Mouse (Mus musculus): ENCODE data around the gene Olfr1247. TPM values are rescaled to one million over a fixed set of nuclear protein-coding genes. Genes with fewer than 3 reads are reported as not detected.

Gene Olfr1247
- polyA plus RNA-seq (2014; fragmentation: Illumina TruSeq; extraction: RNeasy Lipid Tissue Mini Kit (QIAGEN cat#74804); ENCODE audit: low read depth, low replicate concordance) = not detected

DNA sequence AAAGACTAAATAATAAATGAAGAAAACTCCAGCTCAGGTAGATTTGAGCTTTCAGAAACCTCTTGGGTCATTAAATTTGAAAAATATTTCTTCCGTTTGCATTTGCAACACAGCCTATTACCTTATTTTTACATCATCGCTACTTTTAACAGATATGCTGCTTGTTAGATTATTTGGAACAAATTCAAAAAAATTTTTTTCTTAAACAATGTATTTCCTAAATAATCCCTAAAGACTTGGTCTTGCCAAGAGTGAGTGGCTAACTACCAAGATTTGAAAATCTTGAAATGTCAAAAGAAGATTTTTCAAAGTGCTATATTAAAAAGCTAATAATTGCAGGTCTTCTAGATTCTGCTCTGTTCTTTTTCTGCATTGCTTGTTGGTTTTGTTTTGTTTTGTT, at the start of gene Olfr1247:
TSS of gene Olfr1247 (minus strand) at position 101 of the 400 bp plus-strand sequence.

GRCm38 (mm10) chr2:89661367-89661766, 47.4 kb upstream of the Olfr1247 start, which contains the start of gene Olfr1250:
Olfr1250 (minus strand) TSS chr2:89661467.

GRCm38 (mm10) chr2:89634883-89635282, 21.0 kb upstream of the Olfr1247 start, which contains the start of gene Olfr1249:
Olfr1249 (minus strand) TSS chr2:89634983.

GRCm38 (mm10) chr2:89618145-89618544, 4.2 kb upstream of the Olfr1247 start, which contains the start of gene Olfr1248:
Olfr1248 (minus strand) TSS chr2:89618245.

DNA sequence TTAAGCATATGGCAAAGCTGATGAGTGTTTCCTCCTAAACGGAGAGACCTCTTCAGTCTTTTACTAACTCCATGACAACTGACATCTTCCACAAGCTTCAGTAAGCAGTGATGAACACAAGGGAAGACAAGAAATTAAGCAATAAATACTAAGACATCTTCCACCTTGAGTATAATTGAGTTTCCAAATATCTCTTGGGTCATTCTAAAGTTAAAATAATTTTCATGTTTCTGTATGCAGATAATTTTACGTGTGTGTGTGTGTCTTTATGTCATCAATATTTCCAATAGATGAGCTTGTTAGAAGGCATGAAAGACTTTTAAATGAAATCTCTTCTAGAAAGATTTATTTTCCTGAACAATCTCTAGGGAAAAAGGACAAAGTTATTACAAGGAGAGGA, 20.9 kb downstream of the Olfr1247 start, which contains the start of gene Olfr1246:
TSS of gene Olfr1246 (minus strand) at position 101 of the 400 bp plus-strand sequence.

DNA sequence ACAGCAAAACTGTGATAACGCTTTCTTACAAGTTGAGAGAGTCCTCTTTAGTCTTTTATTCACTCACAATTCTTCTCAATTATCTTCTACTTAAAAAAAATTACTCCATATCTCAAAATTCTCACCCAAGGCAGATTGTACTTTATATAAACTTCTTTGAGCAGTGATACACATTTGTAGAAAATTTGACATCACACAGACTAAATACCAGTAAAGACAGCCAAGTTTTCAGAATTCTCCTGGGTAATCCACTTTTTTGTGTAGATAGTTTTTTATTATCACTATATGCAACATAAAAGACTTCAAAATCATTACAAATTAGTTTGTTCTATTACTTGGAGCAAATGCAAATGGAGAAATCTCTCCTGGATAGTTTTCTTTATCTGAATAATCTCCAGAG, 35.6 kb downstream of the Olfr1247 start, which contains the start of gene Olfr1245:
TSS of gene Olfr1245 (minus strand) at position 101 of the 400 bp plus-strand sequence.

Other genes starting within 250 kb of the Olfr1247 start
- gene Olfr1234, start 249.3 kb downstream of the Olfr1247 start, polyA plus RNA-seq (2014; fragmentation: Illumina TruSeq; extraction: RNeasy Lipid Tissue Mini Kit (QIAGEN cat#74804); ENCODE audit: low read depth, low replicate concordance) = not detected
- gene Olfr1238, start 204.5 kb downstream of the Olfr1247 start, polyA plus RNA-seq (2014; fragmentation: Illumina TruSeq; extraction: RNeasy Lipid Tissue Mini Kit (QIAGEN cat#74804); ENCODE audit: low read depth, low replicate concordance) = not detected
- gene Olfr1239, start 193.7 kb downstream of the Olfr1247 start, polyA plus RNA-seq (2014; fragmentation: Illumina TruSeq; extraction: RNeasy Lipid Tissue Mini Kit (QIAGEN cat#74804); ENCODE audit: low read depth, low replicate concordance) = not detected
- not detected for gene Olfr1240, start 171.1 kb downstream of the Olfr1247 start, polyA plus RNA-seq (2014; fragmentation: Illumina TruSeq; extraction: RNeasy Lipid Tissue Mini Kit (QIAGEN cat#74804); ENCODE audit: low read depth, low replicate concordance)
- gene Olfr1241, start 127.0 kb downstream of the Olfr1247 start, polyA plus RNA-seq (2014; fragmentation: Illumina TruSeq; extraction: RNeasy Lipid Tissue Mini Kit (QIAGEN cat#74804); ENCODE audit: low read depth, low replicate concordance) = not detected
- gene Olfr1242, start 115.8 kb downstream of the Olfr1247 start, polyA plus RNA-seq (2014; fragmentation: Illumina TruSeq; extraction: RNeasy Lipid Tissue Mini Kit (QIAGEN cat#74804); ENCODE audit: low read depth, low replicate concordance) = not detected
- gene Olfr1243, start 82.6 kb downstream of the Olfr1247 start, polyA plus RNA-seq (2014; fragmentation: Illumina TruSeq; extraction: RNeasy Lipid Tissue Mini Kit (QIAGEN cat#74804); ENCODE audit: low read depth, low replicate concordance) = not detected
- gene Olfr1245, start 35.7 kb downstream of the Olfr1247 start, polyA plus RNA-seq (2014; fragmentation: Illumina TruSeq; extraction: RNeasy Lipid Tissue Mini Kit (QIAGEN cat#74804); ENCODE audit: low read depth, low replicate concordance) = not detected
- gene Olfr1246, start 21.0 kb downstream of the Olfr1247 start, polyA plus RNA-seq (2014; fragmentation: Illumina TruSeq; extraction: RNeasy Lipid Tissue Mini Kit (QIAGEN cat#74804); ENCODE audit: low read depth, low replicate concordance) = not detected
- not detected for gene Olfr1248, start 4.1 kb upstream of the Olfr1247 start, polyA plus RNA-seq (2014; fragmentation: Illumina TruSeq; extraction: RNeasy Lipid Tissue Mini Kit (QIAGEN cat#74804); ENCODE audit: low read depth, low replicate concordance)
- gene Olfr1249, start 20.9 kb upstream of the Olfr1247 start, polyA plus RNA-seq (2014; fragmentation: Illumina TruSeq; extraction: RNeasy Lipid Tissue Mini Kit (QIAGEN cat#74804); ENCODE audit: low read depth, low replicate concordance) = not detected
- not detected for gene Olfr1250, start 47.3 kb upstream of the Olfr1247 start, polyA plus RNA-seq (2014; fragmentation: Illumina TruSeq; extraction: RNeasy Lipid Tissue Mini Kit (QIAGEN cat#74804); ENCODE audit: low read depth, low replicate concordance)
- not detected for gene Olfr1251, start 57.8 kb upstream of the Olfr1247 start, polyA plus RNA-seq (2014; fragmentation: Illumina TruSeq; extraction: RNeasy Lipid Tissue Mini Kit (QIAGEN cat#74804); ENCODE audit: low read depth, low replicate concordance)
- gene Olfr1252, start 110.9 kb upstream of the Olfr1247 start, polyA plus RNA-seq (2014; fragmentation: Illumina TruSeq; extraction: RNeasy Lipid Tissue Mini Kit (QIAGEN cat#74804); ENCODE audit: low read depth, low replicate concordance) = not detected
- gene Olfr1253, start 143.0 kb upstream of the Olfr1247 start, polyA plus RNA-seq (2014; fragmentation: Illumina TruSeq; extraction: RNeasy Lipid Tissue Mini Kit (QIAGEN cat#74804); ENCODE audit: low read depth, low replicate concordance) = not detected
- gene Olfr1254, start 179.5 kb upstream of the Olfr1247 start, polyA plus RNA-seq (2014; fragmentation: Illumina TruSeq; extraction: RNeasy Lipid Tissue Mini Kit (QIAGEN cat#74804); ENCODE audit: low read depth, low replicate concordance) = not detected
- not detected for gene Olfr1255, start 197.9 kb upstream of the Olfr1247 start, polyA plus RNA-seq (2014; fragmentation: Illumina TruSeq; extraction: RNeasy Lipid Tissue Mini Kit (QIAGEN cat#74804); ENCODE audit: low read depth, low replicate concordance)
- gene Olfr1256, start 227.4 kb upstream of the Olfr1247 start, polyA plus RNA-seq (2014; fragmentation: Illumina TruSeq; extraction: RNeasy Lipid Tissue Mini Kit (QIAGEN cat#74804); ENCODE audit: low read depth, low replicate concordance) = not detected
- gene Olfr48, start 234.1 kb upstream of the Olfr1247 start, polyA plus RNA-seq (2014; fragmentation: Illumina TruSeq; extraction: RNeasy Lipid Tissue Mini Kit (QIAGEN cat#74804); ENCODE audit: low read depth, low replicate concordance) = not detected

Data from adipose tissue, adult 10 weeks (tissue).